Mouse (Mus musculus) thymus, adult 2 months (tissue): Measurements from ENCODE around the gene Sebox. TPM values are rescaled to one million over a fixed set of nuclear protein-coding genes. Genes with fewer than 3 reads are reported as not detected.

Experiments used
- DNase-seq: peaks from one replicate; pipeline ENCODE4 v3.0.0; 2021
- H3K27ac ChIP-seq: fragments of 200-500 bp; 2 replicates; pipeline ENCODE4 v1.5.1; 2012; ENCODE audit warnings: low read length, control low read depth; ENCODE audit not compliant: control insufficient read depth, insufficient read depth
- H3K27me3 ChIP-seq: fragments of 200-500 bp; 2 replicates; pipeline ENCODE4 v1.6.1; 2012; ENCODE audit warnings: mild to moderate bottlenecking, low read length, moderate library complexity, mixed read lengths; ENCODE audit not compliant: control insufficient read depth, insufficient read depth
- H3K36me3 ChIP-seq: fragments of 200-500 bp; 2 replicates; pipeline ENCODE4 v1.6.1; 2012; ENCODE audit warnings: mild to moderate bottlenecking, low read length, moderate library complexity; ENCODE audit not compliant: control insufficient read depth, insufficient read depth
- H3K4me1 ChIP-seq: fragments of 200-500 bp; replicated peaks from 2 replicates; pipeline ENCODE4 v1.6.1; 2012; ENCODE audit warnings: low read length; ENCODE audit not compliant: control insufficient read depth, insufficient read depth
- H3K4me3 ChIP-seq: fragments of 200-500 bp; 2 replicates; pipeline ENCODE4 v1.5.1; 2012; ENCODE audit warnings: mild to moderate bottlenecking, low read length, control low read depth, moderate library complexity; ENCODE audit not compliant: control insufficient read depth, insufficient read depth
- CTCF ChIP-seq: fragments of 200-500 bp; IDR thresholded peaks from 2 replicates; pipeline ENCODE4 v1.5.1; 2012; ENCODE audit warnings: mild to moderate bottlenecking, control low read depth, low read length, moderate library complexity, borderline replicate concordance; ENCODE audit not compliant: control insufficient read depth, poor library complexity, insufficient read depth; ENCODE audit errors: extremely low read depth
- POLR2A ChIP-seq: fragments of 200-500 bp; IDR thresholded peaks from 2 replicates; pipeline ENCODE4 v1.6.1; 2012; ENCODE audit warnings: mild to moderate bottlenecking, low read length, control low read depth, moderate library complexity; ENCODE audit not compliant: control insufficient read depth, poor library complexity, insufficient read depth; ENCODE audit errors: extremely low read depth
- WGBS: fragments of 180-500 bp; shearing (Covaris S2); methylation state at CpG from one replicate; pipeline ENCODE4 v1.1.7; 2018; 5-methylcytosine and 5-hydroxymethylcytosine counted together
- polyA plus RNA-seq: library from polyadenylated mRNA; depleted of rRNA; stranded (reverse); fragments of >200 nt; gene quantifications from 2 replicates; pipeline ENCODE4 v1.2.3, GENCODE M21; 2012; rRNA removed

Gene Sebox
- polyA plus RNA-seq: 0.09 and 0.13 TPM in 2 replicates

DNA sequence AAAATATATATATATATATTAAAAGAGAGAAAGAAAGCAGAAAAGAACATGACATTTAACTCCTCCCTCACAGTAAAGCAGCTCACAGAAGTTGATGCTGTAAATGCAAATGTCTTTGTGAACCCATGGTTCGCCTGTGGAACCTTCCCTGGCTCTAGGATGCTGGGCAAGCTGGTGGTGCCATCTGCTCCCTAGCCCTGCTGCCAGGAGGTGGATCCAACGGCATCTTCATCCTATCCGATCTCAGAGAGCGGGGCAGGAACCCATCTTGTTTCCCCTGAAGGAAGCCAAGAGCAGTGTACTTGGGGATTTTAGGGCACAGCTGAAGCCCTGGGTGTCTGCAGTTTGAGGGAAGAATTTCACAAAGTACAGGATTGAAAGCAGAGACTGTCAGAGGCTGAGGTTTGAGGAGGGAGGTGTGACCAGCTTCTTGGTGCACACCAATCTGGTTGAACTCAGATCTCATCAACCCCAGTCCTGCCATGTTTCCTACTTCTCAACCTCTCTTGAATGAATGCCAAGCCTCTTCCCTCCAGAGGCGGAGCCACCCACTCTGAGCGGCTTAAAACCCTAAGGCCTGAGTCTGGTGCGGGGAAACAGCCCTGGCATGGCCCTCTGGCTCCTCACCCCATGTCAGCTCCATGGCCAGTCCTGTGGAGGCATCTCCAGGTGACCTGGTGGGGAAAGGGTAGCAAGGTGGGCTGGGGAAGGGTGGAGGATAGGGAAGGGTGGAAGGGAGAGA, at the start of gene Sebox:
Sebox (plus strand) TSS at position 539 of the 742 bp plus-strand sequence.
- 64% methylated on average over 7 of the region's 7 CpGs for WGBS
- no peak within 1 kb of the TSS for H3K4me3 ChIP-seq
- H3K27me3 ChIP-seq: no peaks in the 10 kb centered on the region; the same call in 1 of the 2 replicates

DNA sequence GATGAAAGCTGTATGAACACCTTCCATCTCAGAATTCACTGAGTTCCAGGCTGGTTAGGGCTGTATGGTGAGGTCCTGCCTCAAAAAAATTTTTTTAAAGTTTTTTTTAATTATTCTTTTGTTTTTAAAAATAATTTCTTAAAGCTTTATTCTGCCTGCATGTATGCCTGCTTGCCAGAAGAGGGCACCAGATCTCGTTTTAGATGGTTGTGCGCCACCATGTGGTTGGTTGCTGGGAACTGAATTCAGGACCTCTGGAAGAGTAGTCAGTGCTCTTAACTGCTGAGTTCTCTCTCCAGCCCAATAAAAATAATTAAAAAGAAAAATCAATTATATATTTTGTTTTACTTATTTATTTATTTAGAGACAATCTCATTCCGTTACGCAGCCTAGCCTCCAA, 49.6 kb upstream of the Sebox start:
- TF ChIP-seq POLR2A: no peak
- peak; percentile 71 for DNase-seq
- Histone ChIP-seq H3K4me1 (no peaks in the 10 kb centered on the region), H3K4me3 (no peak overlapping the region), H3K36me3 (no peaks in the 10 kb centered on the region), H3K27me3 (no peaks in the 10 kb centered on the region), H3K27ac (no peak overlapping the region)
- WGBS: 30% methylated on average over 4 of the region's 4 CpGs

More for the DNA sequence above, at the start of gene Sebox:
- TF ChIP-seq POLR2A (no peak), CTCF (no peak)
- no peak within 1 kb of the TSS for H3K27ac ChIP-seq
- peaks cover 3% of the 10 kb centered on the region; the same call in 1 of the 2 replicates for H3K4me1 ChIP-seq
- peaks cover 1% of the 10 kb centered on the region for H3K36me3 ChIP-seq
- DNase-seq: no peak

DNA sequence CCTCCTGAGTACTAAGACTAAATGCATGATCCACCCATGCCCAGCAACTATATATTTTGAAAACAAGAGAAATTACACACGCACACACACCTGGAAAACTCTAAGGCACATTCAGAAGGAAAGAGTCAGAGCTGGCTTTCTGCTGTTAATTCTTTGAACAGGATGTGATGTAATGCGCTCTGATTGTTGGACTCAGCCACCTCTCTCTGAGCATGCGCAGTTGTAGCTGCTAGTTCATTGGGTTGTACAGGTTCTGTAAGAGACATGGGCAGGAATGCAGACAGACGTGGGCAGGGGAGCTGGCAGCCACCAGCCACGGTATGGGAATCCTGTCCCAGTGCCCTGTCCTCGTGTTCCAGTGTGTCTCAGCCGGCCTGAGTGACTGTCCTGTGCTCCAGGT, 49.0 kb upstream of the Sebox start:
- no peaks in the 10 kb centered on the region for H3K4me1 ChIP-seq
- no peaks in the 10 kb centered on the region for H3K27me3 ChIP-seq
- DNase-seq: no peak
- H3K4me3 ChIP-seq: no peak overlapping the region
- WGBS: 74% methylated on average over 7 of the region's 7 CpGs
- H3K27ac ChIP-seq: no peak overlapping the region
- TF ChIP-seq CTCF: no peak
- TF ChIP-seq POLR2A: no peak
- H3K36me3 ChIP-seq: no peaks in the 10 kb centered on the region

DNA sequence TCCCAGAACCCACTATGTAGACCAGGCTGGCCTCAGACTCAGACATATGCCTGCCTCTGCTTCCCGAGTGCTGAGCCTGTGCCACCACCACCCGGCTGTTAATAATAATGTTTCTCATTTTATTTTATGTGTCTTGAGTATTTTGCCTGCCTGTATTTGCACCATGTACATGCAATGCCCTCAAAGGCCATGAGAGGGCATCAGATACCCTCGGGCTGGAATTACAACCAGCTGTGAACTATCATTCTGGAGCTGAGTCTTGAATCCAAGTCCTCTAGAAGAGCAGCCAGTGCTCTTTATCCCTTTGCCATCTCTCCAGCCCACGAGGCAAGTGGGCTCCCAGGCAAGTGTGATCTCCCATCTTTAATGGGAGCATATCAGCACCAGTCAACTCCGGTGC, 47.9 kb upstream of the Sebox start:
- WGBS: 30% methylated on average over 5 of the region's 5 CpGs
- no peak overlapping the region for H3K27ac ChIP-seq
- H3K4me3 ChIP-seq: no peak overlapping the region
- DNase-seq: peak; percentile 38
- TF ChIP-seq CTCF (no peak), POLR2A (no peak)
- no peaks in the 10 kb centered on the region for H3K36me3 ChIP-seq
- H3K27me3 ChIP-seq: no peaks in the 10 kb centered on the region
- H3K4me1 ChIP-seq: no peaks in the 10 kb centered on the region

DNA sequence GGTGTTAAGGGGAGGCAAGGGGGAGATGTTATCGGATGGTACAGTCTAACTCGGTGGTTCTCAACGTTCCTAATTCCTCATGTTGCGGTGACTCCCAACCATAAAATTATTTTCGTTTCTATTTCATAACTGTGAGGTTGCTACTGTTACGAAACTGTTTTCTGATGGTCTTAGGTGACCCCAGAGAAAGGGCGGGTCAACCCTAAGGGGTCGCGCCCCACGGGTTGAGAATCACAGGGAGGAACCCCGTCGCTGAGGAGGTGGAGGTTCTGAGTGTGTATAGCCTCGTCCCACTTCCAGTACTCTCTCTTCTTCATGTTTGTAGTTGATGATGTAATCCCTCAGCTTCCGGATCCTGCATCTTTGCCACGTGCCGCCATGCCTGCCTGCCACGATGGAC, 44.5 kb upstream of the Sebox start:
- no peak for DNase-seq
- Histone ChIP-seq H3K4me1 (no peaks in the 10 kb centered on the region), H3K4me3 (no peak overlapping the region), H3K27me3 (no peaks in the 10 kb centered on the region), H3K27ac (no peak overlapping the region), H3K36me3 (no peaks in the 10 kb centered on the region)
- WGBS: 84% methylated on average over 17 of the region's 17 CpGs
- TF ChIP-seq CTCF (no peak), POLR2A (no peak)

DNA sequence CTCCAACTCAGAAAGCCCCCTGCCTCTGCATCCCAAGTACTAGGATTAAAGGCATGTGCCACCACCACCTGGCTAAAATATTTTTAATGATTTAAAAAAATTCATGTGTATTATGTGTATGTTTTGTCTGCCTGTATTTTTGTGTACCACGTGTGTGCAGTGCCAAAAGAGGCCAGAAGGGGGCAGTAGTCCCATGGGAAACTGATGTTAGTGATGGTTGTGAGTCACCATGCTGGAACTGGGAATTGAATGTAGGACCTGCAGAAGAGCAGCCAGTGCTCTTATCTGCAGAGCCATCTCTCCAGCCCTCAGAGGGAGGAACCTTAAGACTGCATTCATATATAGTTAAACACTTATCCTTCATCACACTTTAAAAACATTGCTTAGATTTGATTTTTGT, 41.4 kb upstream of the Sebox start:
- 76% methylated on average over 1 of the region's 1 CpGs for WGBS
- Histone ChIP-seq H3K36me3 (no peaks in the 10 kb centered on the region), H3K4me3 (no peak overlapping the region), H3K27me3 (no peaks in the 10 kb centered on the region), H3K27ac (no peak overlapping the region), H3K4me1 (peaks cover 12% of the 10 kb centered on the region; the same call in 1 of the 2 replicates)
- DNase-seq: no peak
- TF ChIP-seq POLR2A: no peak
- TF ChIP-seq CTCF: no peak
